1 mouse cellular context compared by ENCODE assay signal in genomic region chr16:30645841-30646558, GRCm38 (mm10).
TF ChIP-seq lines count a peak whose summit lies in the region.

No protein-coding gene starts in this region.

TF ChIP-seq in CH12.LX, 34 proteins besides CTCF, POLR2A, EP300 and RAD21 (continued from another document):
- TF ChIP-seq ZNF384 (IDR thresholded peaks at IDR 0.05; ENCODE audit: low read depth, low read length): no peak
- no peak for TF ChIP-seq CHD1 (IDR thresholded peaks at IDR 0.05; ENCODE audit: low read depth, low read length)
- TF ChIP-seq SMC3 (IDR thresholded peaks at IDR 0.05; ENCODE audit: low read depth, low read length): no peak; the same call in none of the 2 replicates
- no peak for TF ChIP-seq USF2 (conservative IDR thresholded peaks at IDR 0.05; ENCODE audit: low read depth, low read length)
- TF ChIP-seq RCOR1 (conservative IDR thresholded peaks at IDR 0.05; ENCODE audit: low read depth, low read length): peak; percentile 34; the same call in 1 of the 2 replicates
- TF ChIP-seq SIN3A (IDR thresholded peaks at IDR 0.05; ENCODE audit: low read length): no peak; the same call in 1 of the 2 replicates
- peak; percentile 97 for TF ChIP-seq BHLHE40 (IDR thresholded peaks at IDR 0.05; ENCODE audit: low read depth, low read length)
